Mouse (Mus musculus): ENCODE results near the gene Fbxl7. TPM values are rescaled to one million over a fixed set of nuclear protein-coding genes. Genes with fewer than 3 reads are reported as not detected.
A peak's percentile ranks its signal among the peaks of the same experiment; 100 is the strongest.

Gene Fbxl7
- total and polyA plus RNA-seq, 3 experiments, result 1.9 to 3.1 (median 3.0) TPM

DNA sequence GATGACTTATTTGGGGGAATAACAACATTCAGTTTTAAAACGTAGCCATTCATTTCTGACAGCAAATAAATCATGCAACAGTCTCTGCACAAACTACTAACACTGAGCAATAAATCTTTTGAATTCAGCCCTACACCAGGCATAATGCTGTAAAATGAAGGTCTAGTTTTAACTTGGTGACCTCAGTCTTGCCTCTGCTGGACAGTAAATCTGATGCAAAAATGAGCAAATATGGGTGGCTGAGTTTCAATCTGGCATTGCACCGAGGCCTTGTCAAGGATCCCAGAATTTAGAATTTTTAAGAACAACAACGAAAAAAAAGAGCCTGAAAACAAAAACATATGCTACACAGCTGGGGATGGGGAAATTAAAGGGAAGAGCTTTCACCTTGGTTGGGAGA is 85.8 kb downstream of the Fbxl7 start:
- Histone ChIP-seq H3K79me2 (replicated peaks; ENCODE audit: control insufficient read depth, insufficient read depth, low read length) (0 out of 2 replicates have a peak, but pooled peaks cover 2% of the 10 kb centered on the region), H3K4me3 (no peak overlapping the region), H3K27me3 (ENCODE audit: control insufficient read depth, insufficient read depth, low read length) (no peaks in the 10 kb centered on the region), H3K36me3 (ENCODE audit: control insufficient read depth, insufficient read depth, low read length) (no peaks in the 10 kb centered on the region), H3K9ac (ENCODE audit: low read depth, low read length) (no peak overlapping the region), H3K27ac (no peak overlapping the region), H3K4me1 (ENCODE audit: control insufficient read depth, insufficient read depth, low read length) (no peaks in the 10 kb centered on the region; the same call in none of the 2 replicates)
- 71% methylated on average over 3 of the region's 3 CpGs for WGBS
- peak; percentile 27 to 30 for DNase-seq
- intact Hi-C loops (cut with DNase I), result no loop called here
- TF ChIP-seq POLR2A (IDR thresholded peaks at IDR 0.05; ENCODE audit: insufficient read depth, low read depth, low read length) (no peak), EP300 (IDR thresholded peaks at IDR 0.05; ENCODE audit: insufficient read depth, low read depth, low read length) (no peak), CTCF (IDR thresholded peaks at IDR 0.05) (no peak)

DNA sequence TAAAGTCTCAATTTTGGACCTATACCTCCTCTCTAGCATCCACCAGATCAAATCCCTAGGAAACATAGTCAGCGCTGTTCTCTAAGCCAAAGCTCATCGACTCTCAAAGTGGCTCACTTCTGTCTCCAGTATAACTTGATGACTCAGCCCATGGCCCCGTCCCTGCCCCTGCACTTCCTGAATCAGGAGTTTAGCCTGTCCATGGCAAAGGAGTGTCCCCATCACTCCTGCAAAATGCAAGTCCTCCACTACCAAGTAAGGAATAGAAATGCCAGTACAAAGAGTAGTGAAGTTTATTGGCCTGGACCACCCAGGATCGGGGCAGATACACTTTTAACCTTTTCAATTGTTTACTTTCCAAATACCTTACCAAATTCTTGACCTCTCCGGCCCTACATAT is 91.3 kb downstream of the Fbxl7 start:
- Histone ChIP-seq H3K4me3 (no peak overlapping the region), H3K4me1 (ENCODE audit: control insufficient read depth, insufficient read depth, low read length) (peaks cover 3% of the 10 kb centered on the region), H3K27ac (no peak overlapping the region), H3K79me2 (replicated peaks; ENCODE audit: control insufficient read depth, insufficient read depth, low read length) (0 out of 2 replicates have a peak, but pooled peaks cover 2% of the 10 kb centered on the region), H3K36me3 (ENCODE audit: control insufficient read depth, insufficient read depth, low read length) (no peaks in the 10 kb centered on the region; the same call in 1 of the 2 replicates), H3K9ac (ENCODE audit: low read depth, low read length) (no peak overlapping the region), H3K27me3 (ENCODE audit: control insufficient read depth, insufficient read depth, low read length) (no peaks in the 10 kb centered on the region)
- intact Hi-C loops (cut with DNase I), result no loop called here
- no peak for DNase-seq
- TF ChIP-seq POLR2A (IDR thresholded peaks at IDR 0.05; ENCODE audit: insufficient read depth, low read depth, low read length) (no peak), EP300 (IDR thresholded peaks at IDR 0.05; ENCODE audit: insufficient read depth, low read depth, low read length) (no peak), CTCF (IDR thresholded peaks at IDR 0.05) (no peak)
- WGBS, result 61% methylated on average over 5 of the region's 5 CpGs

DNA sequence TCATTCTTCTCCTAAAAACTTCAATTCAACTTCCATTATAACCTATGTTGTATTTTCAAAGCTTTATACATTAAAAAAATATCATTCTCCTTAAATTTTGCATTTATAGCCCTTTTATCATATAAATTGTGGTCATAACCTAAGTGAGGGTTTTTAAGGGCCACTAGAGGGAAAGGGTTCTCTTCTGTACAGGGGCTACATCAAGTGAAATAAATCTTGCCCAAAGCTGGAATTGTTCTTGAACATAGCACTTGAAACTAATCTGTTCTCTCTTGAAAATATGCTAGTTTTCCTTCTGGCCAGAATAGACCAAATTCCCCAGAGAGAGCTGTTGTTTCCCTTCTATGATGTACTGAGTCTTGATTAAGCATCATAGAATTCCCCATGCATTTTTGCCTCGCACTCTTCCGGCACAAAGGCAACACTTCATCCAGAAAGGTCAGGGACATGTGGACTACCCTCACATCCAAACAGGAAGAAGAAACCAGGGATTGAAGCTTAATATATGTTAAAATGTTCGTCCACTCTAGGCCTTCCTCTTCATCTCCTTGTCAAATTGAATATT is 95.8 kb downstream of the Fbxl7 start:
- 38% methylated on average over 3 of the region's 3 CpGs for whole genome bisulfite sequencing
- Histone ChIP-seq H3K4me3 (no peak overlapping the region), H3K36me3 (ENCODE audit: control insufficient read depth, insufficient read depth, low read length) (no peaks in the 10 kb centered on the region; the same call in 1 of the 2 replicates), H3K27me3 (ENCODE audit: control insufficient read depth, insufficient read depth, low read length) (no peaks in the 10 kb centered on the region), H3K79me2 (replicated peaks; ENCODE audit: control insufficient read depth, insufficient read depth, low read length) (no peaks in the 10 kb centered on the region; the same call in 1 of the 2 replicates), H3K27ac (no peak overlapping the region), H3K9ac (ENCODE audit: low read depth, low read length) (no peak overlapping the region), H3K4me1 (ENCODE audit: control insufficient read depth, insufficient read depth, low read length) (peaks cover 5% of the 10 kb centered on the region)
- DNase-seq, result no peak
- TF ChIP-seq POLR2A (IDR thresholded peaks at IDR 0.05; ENCODE audit: insufficient read depth, low read depth, low read length), result no peak
- 0 out of 2 replicates have a peak, but pooled peaks have one; percentile 5 for TF ChIP-seq CTCF (IDR thresholded peaks at IDR 0.05)
- intact Hi-C loops (cut with DNase I), result loop anchor here (5.0 kb wide), 1 partner anchor 38 kb away; no protein-coding TSS in a partner anchor

DNA sequence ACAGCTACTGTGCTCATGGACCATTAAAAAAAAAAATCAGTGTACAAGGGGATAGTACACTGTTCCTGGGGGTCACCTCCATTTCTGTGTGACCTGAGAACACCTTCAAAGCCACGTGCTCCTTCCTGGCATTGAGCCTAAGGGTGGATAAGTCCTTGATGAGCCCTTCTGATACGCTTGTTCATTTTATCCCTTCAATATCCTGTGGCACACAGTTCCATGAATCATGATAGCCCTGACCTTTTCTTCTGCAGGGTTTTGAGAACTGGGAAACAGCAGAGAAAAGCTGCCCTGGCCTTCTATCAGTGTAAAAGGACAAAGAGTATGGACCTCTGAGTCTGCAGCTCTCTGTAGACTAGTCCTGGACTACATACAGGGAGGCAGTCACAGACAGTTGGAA is 99.4 kb downstream of the Fbxl7 start:
- DNase-seq, result no peak
- intact Hi-C loops (cut with DNase I), result loop anchor here (5.0 kb wide), 1 partner anchor 41 kb away; no protein-coding TSS in a partner anchor
- no peak overlapping the region for H3K4me3 ChIP-seq
- 44% methylated on average over 2 of the region's 2 CpGs for WGBS
- no peaks in the 10 kb centered on the region for H3K36me3 ChIP-seq (ENCODE audit: control insufficient read depth, insufficient read depth, low read length)
- peaks cover 5% of the 10 kb centered on the region for H3K4me1 ChIP-seq (ENCODE audit: control insufficient read depth, insufficient read depth, low read length)
- TF ChIP-seq POLR2A (IDR thresholded peaks at IDR 0.05; ENCODE audit: insufficient read depth, low read depth, low read length), result no peak
- no peak for TF ChIP-seq CTCF (IDR thresholded peaks at IDR 0.05)
- TF ChIP-seq EP300 (IDR thresholded peaks at IDR 0.05; ENCODE audit: insufficient read depth, low read depth, low read length), result no peak
- no peak overlapping the region for H3K27ac ChIP-seq
- H3K9ac ChIP-seq (ENCODE audit: low read depth, low read length), result no peak overlapping the region
- H3K79me2 ChIP-seq (replicated peaks; ENCODE audit: control insufficient read depth, insufficient read depth, low read length), result no peaks in the 10 kb centered on the region; the same call in 1 of the 2 replicates
- no peaks in the 10 kb centered on the region for H3K27me3 ChIP-seq (ENCODE audit: control insufficient read depth, insufficient read depth, low read length)

DNA sequence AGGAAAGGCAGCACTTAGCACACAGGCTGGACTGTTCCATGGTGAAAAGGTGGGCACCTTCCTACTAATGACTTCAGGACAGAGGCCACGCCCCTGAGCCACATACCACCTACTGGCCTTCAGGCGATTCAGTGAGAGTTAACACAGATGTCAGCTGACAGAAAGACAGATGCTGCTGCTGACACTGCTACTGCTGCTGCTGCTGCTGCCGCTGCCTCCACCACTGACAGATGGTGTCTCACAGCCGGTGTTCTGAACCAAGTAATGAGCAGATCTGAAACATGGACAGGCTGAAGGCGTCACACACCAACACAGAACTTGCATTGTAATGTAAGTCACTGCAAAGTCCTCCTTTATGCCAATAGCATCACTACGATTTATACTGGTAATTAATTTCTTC is 99.9 kb downstream of the Fbxl7 start:
- intact Hi-C loops (cut with DNase I), result loop anchor here (5.0 kb wide), 1 partner anchor 42 kb away; no protein-coding TSS in a partner anchor
- H3K9ac ChIP-seq (ENCODE audit: low read depth, low read length), result no peak overlapping the region
- no peaks in the 10 kb centered on the region; the same call in 1 of the 2 replicates for H3K79me2 ChIP-seq (replicated peaks; ENCODE audit: control insufficient read depth, insufficient read depth, low read length)
- 54% methylated on average over 6 of the region's 6 CpGs for WGBS
- no peaks in the 10 kb centered on the region for H3K27me3 ChIP-seq (ENCODE audit: control insufficient read depth, insufficient read depth, low read length)
- no peak for TF ChIP-seq CTCF (IDR thresholded peaks at IDR 0.05)
- H3K4me1 ChIP-seq (ENCODE audit: control insufficient read depth, insufficient read depth, low read length), result peaks cover 5% of the 10 kb centered on the region
- no peaks in the 10 kb centered on the region for H3K36me3 ChIP-seq (ENCODE audit: control insufficient read depth, insufficient read depth, low read length)
- H3K27ac ChIP-seq, result no peak overlapping the region
- no peak for DNase-seq
- no peak overlapping the region for H3K4me3 ChIP-seq

DNA sequence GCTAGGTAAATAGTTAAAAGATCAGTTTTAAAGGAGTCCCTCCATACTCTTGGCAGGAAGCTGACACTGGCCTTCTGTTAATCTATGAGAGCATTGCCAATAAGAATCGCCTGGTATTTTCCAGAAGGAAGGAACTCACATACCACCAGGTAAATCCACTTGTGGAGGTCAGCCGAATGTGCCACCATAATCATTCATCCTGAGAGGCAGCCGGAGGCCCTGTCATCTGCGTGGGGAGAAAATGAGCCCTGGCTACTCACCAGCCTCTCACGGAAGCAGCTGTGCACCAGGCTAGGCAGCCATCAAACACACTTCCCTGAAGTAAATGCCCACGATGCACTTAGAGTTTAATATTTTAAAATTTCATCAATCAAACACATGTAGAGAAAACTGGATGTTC is 108.2 kb downstream of the Fbxl7 start:
- Histone ChIP-seq H3K4me3 (no peak overlapping the region), H3K27ac (no peak overlapping the region), H3K4me1 (ENCODE audit: control insufficient read depth, insufficient read depth, low read length) (no peaks in the 10 kb centered on the region; the same call in 1 of the 2 replicates), H3K9ac (ENCODE audit: low read depth, low read length) (no peak overlapping the region), H3K36me3 (ENCODE audit: control insufficient read depth, insufficient read depth, low read length) (no peaks in the 10 kb centered on the region; the same call in 1 of the 2 replicates), H3K27me3 (ENCODE audit: control insufficient read depth, insufficient read depth, low read length) (no peaks in the 10 kb centered on the region), H3K79me2 (replicated peaks; ENCODE audit: control insufficient read depth, insufficient read depth, low read length) (no peaks in the 10 kb centered on the region)
- intact Hi-C loops (cut with DNase I), result no loop called here
- no peak for DNase-seq
- TF ChIP-seq EP300 (IDR thresholded peaks at IDR 0.05; ENCODE audit: insufficient read depth, low read depth, low read length), result no peak
- no peak for TF ChIP-seq POLR2A (IDR thresholded peaks at IDR 0.05; ENCODE audit: insufficient read depth, low read depth, low read length)
- TF ChIP-seq CTCF (IDR thresholded peaks at IDR 0.05), result no peak
- 77% methylated on average over 6 of the region's 6 CpGs for WGBS

Measured in heart, adult 2 months (tissue).